8 mouse cellular contexts compared by ENCODE assay signal in genomic region chr8:85025098-85025932, GRCm38 (mm10). TPM values are rescaled to one million over a fixed set of nuclear protein-coding genes. Genes with fewer than 3 reads are reported as not detected.
DNase-seq lines count a peak whose midpoint lies in the region; ATAC-seq and TF ChIP-seq lines count a peak whose summit lies in the region.

Gene Asna1 (minus strand): TSS chr8:85025281.

- TF ChIP-seq POLR2A in kidney, adult 2 months (IDR thresholded peaks at IDR 0.05; ENCODE audit: low read depth, low read length): peak; percentile 25
- peak; percentile 19; the same call in 1 of the 2 replicates for TF ChIP-seq POLR2A in spleen, adult 2 months (IDR thresholded peaks at IDR 0.05; ENCODE audit: low read depth, low read length)

- no peaks in the 10 kb centered on the region for H3K27me3 ChIP-seq in embryonic facial prominence, embryonic 13.5 days
- no peaks in the 10 kb centered on the region for H3K27me3 ChIP-seq in kidney, adult 2 months (replicated peaks; ENCODE audit: control insufficient read depth, insufficient read depth, low read length)
- no peaks in the 10 kb centered on the region for H3K27me3 ChIP-seq in limb, embryonic 12.5 days
- no peaks in the 10 kb centered on the region for H3K27me3 ChIP-seq in midbrain, embryonic 15.5 days (replicated peaks)
- H3K27me3 ChIP-seq in spleen, adult 2 months (ENCODE audit: control insufficient read depth, insufficient read depth, low read length): no peaks in the 10 kb centered on the region

- peaks cover 38% of the 10 kb centered on the region for H3K4me1 ChIP-seq in embryonic facial prominence, embryonic 13.5 days
- H3K4me1 ChIP-seq in kidney, adult 2 months (ENCODE audit: control insufficient read depth, insufficient read depth, low read length): peaks cover 23% of the 10 kb centered on the region
- H3K4me1 ChIP-seq in limb, embryonic 12.5 days (replicated peaks): peaks cover 39% of the 10 kb centered on the region
- peaks cover 40% of the 10 kb centered on the region for H3K4me1 ChIP-seq in midbrain, embryonic 15.5 days
- H3K4me1 ChIP-seq in spleen, adult 2 months (ENCODE audit: control insufficient read depth, insufficient read depth, insufficient read length): peaks cover 12% of the 10 kb centered on the region; the same call in 1 of the 2 replicates

- WGBS in embryonic facial prominence, embryonic 13.5 days: 6% methylated on average over 30 of the region's 30 CpGs
- WGBS in kidney, adult 2 months: 2% methylated on average over 30 of the region's 30 CpGs
- WGBS in limb, embryonic 12.5 days: 7% methylated on average over 30 of the region's 30 CpGs
- 6% methylated on average over 30 of the region's 30 CpGs for WGBS in midbrain, embryonic 15.5 days
- under 1% methylated on average over 30 of the region's 30 CpGs for WGBS in spleen, adult 2 months

- DNase-seq in 3134 (ENCODE audit: extremely low read depth, insufficient read length, low spot score): peak; percentile 79
- DNase-seq in adrenal gland, postnatal 36 days: peak; percentile 83 to 85
- DNase-seq in heart, adult 18-20 months: peak; percentile 92
- peak; percentile 95 for DNase-seq in kidney, adult 2 months
- DNase-seq in spleen, adult 2 months (ENCODE audit: low read depth in 1 of 2, low spot score in 2 of 2): peak; percentile 72 to 95

- peaks cover 53% of the 10 kb centered on the region for H3K36me3 ChIP-seq in embryonic facial prominence, embryonic 13.5 days
- H3K36me3 ChIP-seq in kidney, adult 2 months (ENCODE audit: control insufficient read depth, insufficient read depth, low read length): no peaks in the 10 kb centered on the region; the same call in 1 of the 2 replicates
- peaks cover 51% of the 10 kb centered on the region for H3K36me3 ChIP-seq in limb, embryonic 12.5 days
- peaks cover 15% of the 10 kb centered on the region for H3K36me3 ChIP-seq in midbrain, embryonic 15.5 days (replicated peaks)
- H3K36me3 ChIP-seq in spleen, adult 2 months (ENCODE audit: control insufficient read depth, insufficient read depth, low read length): peaks cover 9% of the 10 kb centered on the region

- H3K9me3 ChIP-seq in embryonic facial prominence, embryonic 13.5 days: no peaks in the 10 kb centered on the region
- H3K9me3 ChIP-seq in limb, embryonic 12.5 days: no peaks in the 10 kb centered on the region
- no peaks in the 10 kb centered on the region for H3K9me3 ChIP-seq in midbrain, embryonic 15.5 days

- ATAC-seq in embryonic facial prominence, embryonic 13.5 days (ENCODE audit: insufficient number of reproducible peaks, insufficient read depth, low FRiP score, low TSS enrichment, low read depth): peak; percentile 83
- ATAC-seq in limb, embryonic 12.5 days (ENCODE audit: insufficient number of reproducible peaks, insufficient read depth, low FRiP score, low TSS enrichment, low read depth): peak; percentile 70
- ATAC-seq in midbrain, embryonic 15.5 days (replicated peaks): peak; percentile 90

- peak within 1 kb of the TSS; percentile 76 for H3K9ac ChIP-seq in embryonic facial prominence, embryonic 13.5 days
- peak within 1 kb of the TSS; percentile 71 for H3K9ac ChIP-seq in limb, embryonic 12.5 days (replicated peaks)
- H3K9ac ChIP-seq in midbrain, embryonic 15.5 days: peak within 1 kb of the TSS; percentile 70

- H3K27ac ChIP-seq in embryonic facial prominence, embryonic 13.5 days: peak within 1 kb of the TSS; percentile 90
- peak within 1 kb of the TSS; percentile 97 for H3K27ac ChIP-seq in kidney, adult 2 months (ENCODE audit: insufficient read depth, low read depth, low read length)
- H3K27ac ChIP-seq in limb, embryonic 12.5 days: peak within 1 kb of the TSS; percentile 91
- peak within 1 kb of the TSS; percentile 70 for H3K27ac ChIP-seq in midbrain, embryonic 15.5 days
- peak within 1 kb of the TSS; percentile 83 for H3K27ac ChIP-seq in spleen, adult 2 months (ENCODE audit: insufficient read depth, low read length)

- peak within 1 kb of the TSS; percentile 92 for H3K4me2 ChIP-seq in embryonic facial prominence, embryonic 13.5 days
- peak within 1 kb of the TSS; percentile 97 for H3K4me2 ChIP-seq in limb, embryonic 12.5 days
- peak within 1 kb of the TSS; percentile 84 for H3K4me2 ChIP-seq in midbrain, embryonic 15.5 days

- no peak for TF ChIP-seq CTCF in kidney, adult 2 months (conservative IDR thresholded peaks at IDR 0.05; ENCODE audit: insufficient read depth, insufficient read length, low read depth, low read length)
- TF ChIP-seq CTCF in spleen, adult 2 months (IDR thresholded peaks at IDR 0.05; ENCODE audit: extremely low read depth, insufficient read depth, insufficient read length, insufficient replicate concordance): no peak

- H3K4me3 ChIP-seq in embryonic facial prominence, embryonic 13.5 days: peak within 1 kb of the TSS; percentile 99
- H3K4me3 ChIP-seq in kidney, adult 2 months (ENCODE audit: insufficient read depth, low read depth, low read length): peak within 1 kb of the TSS; percentile 96
- peak within 1 kb of the TSS; percentile 100 for H3K4me3 ChIP-seq in limb, embryonic 12.5 days (replicated peaks)
- peak within 1 kb of the TSS; percentile 84 for H3K4me3 ChIP-seq in midbrain, embryonic 15.5 days
- H3K4me3 ChIP-seq in spleen, adult 2 months (ENCODE audit: extremely low read depth, insufficient read depth, insufficient read length): peak within 1 kb of the TSS; percentile 71

RNA-seq across cellular contexts. Expression of gene Asna1, which starts in this region (rescaled TPM):
- 10 to 100 TPM; 91.0 to 93.4 TPM for total RNA-seq in adrenal gland, postnatal 36 days (2021)
- polyA plus RNA-seq in embryonic facial prominence, embryonic 13.5 days (2015; fragmentation: Nextera tagmentation; extraction: Ambion mirVana): 126 and 139 TPM in 2 replicates
- total RNA-seq in heart, adult 18-20 months (2021): 10 to 100 TPM; 64.7 to 67.3 TPM
- 266 and 270 TPM in 2 replicates for polyA plus RNA-seq in kidney, adult 2 months (2012; rRNA removed)
- polyA plus RNA-seq in limb, embryonic 12.5 days (2016; fragmentation: Nextera tagmentation; extraction: Ambion mirVana): 134 TPM in 2 replicates
- polyA plus RNA-seq in midbrain, embryonic 15.5 days (2015; fragmentation: Nextera tagmentation; extraction: Ambion mirVana): 146 and 159 TPM in 2 replicates
- 71.6 and 72.0 TPM in 2 replicates for polyA plus RNA-seq in spleen, adult 2 months (2012; rRNA removed)

Comparison
In these comparisons a context has a peak if more than half of its experiments do, and no peak if none do; other contexts are left out.
1. Peak in every context shown above with its lines: DNase-seq, ATAC-seq, H3K4me3 ChIP-seq and H3K27ac ChIP-seq.